Mouse (Mus musculus): Measurements from ENCODE around the gene Pnrc2. TPM values are rescaled to one million over a fixed set of nuclear protein-coding genes. Genes with fewer than 3 reads are reported as not detected.

The Pnrc2 gene
- polyA plus RNA-seq (2015; fragmentation: Nextera tagmentation; extraction: Ambion mirVana): 142 and 194 TPM in 2 replicates

DNA sequence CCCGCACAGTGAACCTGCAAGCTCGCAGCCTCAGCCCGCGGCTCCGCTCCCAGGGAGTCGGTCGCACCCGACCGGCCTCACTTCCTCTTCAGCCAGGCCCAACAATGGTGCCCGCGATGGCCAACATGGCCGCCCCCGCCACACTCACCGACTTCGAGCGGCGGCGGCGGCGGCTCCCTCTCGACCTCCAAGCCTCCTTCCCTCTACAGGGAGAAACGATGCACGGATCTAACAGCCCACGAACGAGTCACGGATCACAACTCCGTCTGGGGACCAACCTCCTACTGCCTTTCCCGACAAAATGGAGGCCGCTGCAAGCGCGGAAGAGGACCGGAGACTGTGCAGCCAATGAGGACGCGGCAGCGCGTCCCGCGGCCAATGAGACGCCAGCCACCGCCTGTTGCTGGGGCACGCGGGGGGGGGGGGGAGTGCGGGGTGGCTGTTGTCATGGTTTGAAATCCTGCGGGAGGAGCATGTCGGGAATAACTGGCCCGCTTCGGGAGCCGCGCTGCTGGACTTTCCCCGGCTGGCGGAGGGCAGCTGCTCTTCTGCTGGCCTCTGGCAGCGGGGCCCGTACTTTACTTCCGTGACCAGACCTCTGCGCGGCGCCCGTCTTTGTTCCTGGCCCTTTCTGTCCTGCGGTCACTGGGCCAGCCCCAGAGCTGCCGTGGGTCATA lies at the start of gene Pnrc2:
Gene Pnrc2 (minus strand): TSS at position 325 of the 677 bp plus-strand sequence.

DNA sequence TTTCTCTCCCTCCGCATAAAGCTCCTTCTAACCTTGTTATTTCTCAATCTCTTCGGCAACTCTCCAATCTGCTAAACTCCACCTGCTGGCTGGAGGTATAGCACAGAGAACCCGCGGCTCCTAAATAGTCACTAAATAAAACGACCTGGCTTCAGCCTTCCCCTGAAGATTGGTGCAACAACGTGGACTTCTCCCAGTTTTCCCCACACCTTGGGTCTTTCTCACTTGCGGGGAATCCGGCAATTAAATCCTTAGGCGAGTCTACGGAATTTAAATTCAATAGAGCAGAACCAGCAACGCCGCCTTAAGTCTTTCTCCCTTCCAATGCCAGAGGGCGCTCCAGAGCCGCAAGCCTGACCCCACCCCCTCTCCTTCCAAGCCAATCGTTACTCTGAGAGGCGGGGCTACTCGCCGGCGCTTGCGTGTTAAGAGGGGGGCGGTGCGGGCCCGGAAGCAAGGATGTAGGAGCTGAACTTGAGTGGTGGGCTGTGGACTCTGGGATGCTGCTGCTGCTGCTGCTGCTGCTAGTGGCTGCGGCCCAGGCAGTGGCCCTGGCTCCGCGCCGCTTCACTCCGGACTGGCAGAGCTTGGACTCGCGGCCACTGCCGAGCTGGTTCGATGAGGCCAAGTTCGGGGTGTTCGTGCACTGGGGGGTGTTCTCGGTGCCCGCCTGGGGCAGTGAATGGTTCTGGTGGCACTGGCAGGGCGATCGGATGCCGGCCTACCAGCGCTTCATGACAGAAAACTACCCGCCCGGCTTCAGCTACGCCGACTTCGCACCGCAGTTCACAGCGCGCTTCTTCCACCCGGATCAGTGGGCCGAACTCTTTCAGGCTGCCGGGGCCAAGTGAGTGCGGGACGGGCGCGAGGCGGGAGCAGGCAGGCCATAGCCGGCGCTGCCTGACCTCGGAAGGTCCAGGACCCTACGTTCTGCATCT lies 46.9 kb upstream of the Pnrc2 start, which contains the start of gene Fuca1:
Gene Fuca1 (plus strand): TSS at position 432 of the 938 bp plus-strand sequence.

GRCm38 (mm10) chr4:135895071-135895571 lies 21.5 kb upstream of the Pnrc2 start, which contains the start of gene Cnr2:
TSS of gene Cnr2 (plus strand) at chr4:135895394.

DNA sequence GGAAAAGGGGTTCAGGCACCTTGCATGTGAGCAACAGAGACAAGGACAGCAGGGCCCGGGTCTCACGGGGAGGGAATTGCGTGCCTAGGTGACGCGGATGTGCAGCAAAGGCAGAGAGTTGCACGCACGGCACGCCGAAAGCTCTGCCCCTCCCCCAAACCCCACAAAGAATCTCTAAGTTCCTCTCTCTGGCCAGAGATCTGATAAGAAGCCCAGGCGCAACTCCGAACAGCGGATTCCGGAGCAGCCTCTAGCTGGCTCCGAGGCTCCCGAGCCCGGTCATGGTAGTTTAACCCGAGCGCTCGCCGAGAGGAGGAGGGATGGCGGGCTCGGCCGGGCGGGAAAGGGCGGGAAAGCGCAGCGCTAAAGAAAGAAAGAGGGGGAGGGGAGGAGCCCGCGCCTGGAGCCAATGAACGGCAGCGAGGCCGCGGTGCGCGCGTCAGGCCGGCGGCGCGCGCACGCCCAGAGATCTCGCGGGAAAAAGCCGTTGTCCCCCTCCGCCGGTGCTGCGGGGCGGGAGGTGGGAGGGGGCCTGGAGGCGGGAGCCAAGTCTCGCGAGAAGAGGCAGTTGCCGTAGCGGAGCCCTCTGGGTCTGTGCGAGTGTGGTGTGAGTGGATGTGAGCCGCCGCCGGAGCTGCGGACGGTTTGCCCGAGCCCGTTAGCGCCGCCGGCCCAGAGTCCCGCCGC lies 18.0 kb downstream of the Pnrc2 start, which contains the start of gene Srsf10:
Gene Srsf10 (plus strand): TSS at position 212 of the 687 bp plus-strand sequence.

Other genes starting within 250 kb of the Pnrc2 start
- gene Ifnlr1, start 187.6 kb downstream of the Pnrc2 start, polyA plus RNA-seq (2015; fragmentation: Nextera tagmentation; extraction: Ambion mirVana): 0.11 and 0.23 TPM in 2 replicates
- 0.33 and 0.75 TPM in 2 replicates for gene Il22ra1, start 145.7 kb downstream of the Pnrc2 start, polyA plus RNA-seq (2015; fragmentation: Nextera tagmentation; extraction: Ambion mirVana)
- 0.27 and 1.5 TPM in 2 replicates for gene Myom3, start 114.1 kb downstream of the Pnrc2 start, polyA plus RNA-seq (2015; fragmentation: Nextera tagmentation; extraction: Ambion mirVana)
- gene Srsf10, start 18.1 kb downstream of the Pnrc2 start, polyA plus RNA-seq (2015; fragmentation: Nextera tagmentation; extraction: Ambion mirVana): 127 and 184 TPM in 2 replicates
- gene Cnr2, start 21.5 kb upstream of the Pnrc2 start, polyA plus RNA-seq (2015; fragmentation: Nextera tagmentation; extraction: Ambion mirVana): 0.80 and 1.6 TPM in 2 replicates
- 75.5 and 87.5 TPM in 2 replicates for gene Fuca1, start 46.9 kb upstream of the Pnrc2 start, polyA plus RNA-seq (2015; fragmentation: Nextera tagmentation; extraction: Ambion mirVana)
- 77.8 and 87.6 TPM in 2 replicates for gene Hmgcl, start 72.6 kb upstream of the Pnrc2 start, polyA plus RNA-seq (2015; fragmentation: Nextera tagmentation; extraction: Ambion mirVana)
- gene Gale, start 89.9 kb upstream of the Pnrc2 start, polyA plus RNA-seq (2015; fragmentation: Nextera tagmentation; extraction: Ambion mirVana): 11.1 and 13.1 TPM in 2 replicates
- 60.9 and 77.5 TPM in 2 replicates for gene Lypla2, start 98.8 kb upstream of the Pnrc2 start, polyA plus RNA-seq (2015; fragmentation: Nextera tagmentation; extraction: Ambion mirVana)
- gene Pithd1, start 113.4 kb upstream of the Pnrc2 start, polyA plus RNA-seq (2015; fragmentation: Nextera tagmentation; extraction: Ambion mirVana): 41.3 and 53.7 TPM in 2 replicates
- 16.7 and 25.8 TPM in 2 replicates for gene Eloa, start 147.9 kb upstream of the Pnrc2 start, polyA plus RNA-seq (2015; fragmentation: Nextera tagmentation; extraction: Ambion mirVana)
- 454 and 620 TPM in 2 replicates for gene Rpl11, start 179.6 kb upstream of the Pnrc2 start, polyA plus RNA-seq (2015; fragmentation: Nextera tagmentation; extraction: Ambion mirVana)

Measured in adrenal gland, postnatal 0 days (tissue).